Mouse (Mus musculus) forebrain, embryonic 16.5 days (tissue): ENCODE measurements around the gene Gnai2. TPM values are rescaled to one million over a fixed set of nuclear protein-coding genes. Genes with fewer than 3 reads are reported as not detected.

ENCODE experiments used
- ATAC-seq: fragments of 200-750 bp; cut with Nextera tagmentation; 2 replicates; pipeline ENCODE4 v1.8.0; 2017; ENCODE audit warnings: mild to moderate bottlenecking, moderate library complexity
- H3K27ac ChIP-seq: fragments of 300-500 bp; sonication (generic); 2 replicates; pipeline ENCODE4 v1.5.1; 2014; ENCODE audit warnings: low read length, control low read depth
- H3K27me3 ChIP-seq: fragments of 300-500 bp; sonication (generic); replicated peaks from 2 replicates; pipeline ENCODE4 v1.6.1; 2014; ENCODE audit warnings: low read length; ENCODE audit not compliant: control insufficient read depth, insufficient read depth
- H3K36me3 ChIP-seq: fragments of 300-500 bp; sonication (generic); 2 replicates; pipeline ENCODE4 v1.6.1; 2014; ENCODE audit not compliant: control insufficient read depth, insufficient read depth
- H3K4me1 ChIP-seq: fragments of 300-500 bp; sonication (generic); replicated peaks from 2 replicates; pipeline ENCODE4 v1.6.1; 2014; ENCODE audit warnings: low read length; ENCODE audit not compliant: control insufficient read depth, insufficient read depth
- H3K4me2 ChIP-seq: fragments of 300-500 bp; sonication (generic); 2 replicates; pipeline ENCODE4 v1.6.1; 2014; ENCODE audit warnings: mild to moderate bottlenecking, low read length, control low read depth
- H3K4me3 ChIP-seq: fragments of 300-500 bp; sonication (generic); replicated peaks from 2 replicates; pipeline ENCODE4 v1.5.1; 2014; ENCODE audit warnings: mild to moderate bottlenecking, low read length, control low read depth
- H3K9ac ChIP-seq: fragments of 300-500 bp; sonication (generic); replicated peaks from 2 replicates; pipeline ENCODE4 v1.6.1; 2014; ENCODE audit warnings: low read depth, low read length, control low read depth
- H3K9me3 ChIP-seq: fragments of 300-500 bp; sonication (generic); 2 replicates; pipeline ENCODE4 v1.6.1; 2016; ENCODE audit warnings: low read length; ENCODE audit not compliant: control insufficient read depth
- WGBS: fragments of 180-500 bp; shearing (Covaris S2); extraction: QIAGEN DNeasy Blood & Tissue Kit; methylation state at CpG from one replicate; pipeline ENCODE4 v1.1.7; 2014; 5-methylcytosine and 5-hydroxymethylcytosine counted together
- polyA plus RNA-seq: library from polyadenylated mRNA; unstranded; fragments of >200 nt; fragmentation: Nextera tagmentation; extraction: Ambion mirVana; gene quantifications from 2 replicates; pipeline ENCODE4 v1.2.1, GENCODE M21; 2015

The Gnai2 gene
- polyA plus RNA-seq, 1 experiment from 2014 or later = 299 TPM

DNA sequence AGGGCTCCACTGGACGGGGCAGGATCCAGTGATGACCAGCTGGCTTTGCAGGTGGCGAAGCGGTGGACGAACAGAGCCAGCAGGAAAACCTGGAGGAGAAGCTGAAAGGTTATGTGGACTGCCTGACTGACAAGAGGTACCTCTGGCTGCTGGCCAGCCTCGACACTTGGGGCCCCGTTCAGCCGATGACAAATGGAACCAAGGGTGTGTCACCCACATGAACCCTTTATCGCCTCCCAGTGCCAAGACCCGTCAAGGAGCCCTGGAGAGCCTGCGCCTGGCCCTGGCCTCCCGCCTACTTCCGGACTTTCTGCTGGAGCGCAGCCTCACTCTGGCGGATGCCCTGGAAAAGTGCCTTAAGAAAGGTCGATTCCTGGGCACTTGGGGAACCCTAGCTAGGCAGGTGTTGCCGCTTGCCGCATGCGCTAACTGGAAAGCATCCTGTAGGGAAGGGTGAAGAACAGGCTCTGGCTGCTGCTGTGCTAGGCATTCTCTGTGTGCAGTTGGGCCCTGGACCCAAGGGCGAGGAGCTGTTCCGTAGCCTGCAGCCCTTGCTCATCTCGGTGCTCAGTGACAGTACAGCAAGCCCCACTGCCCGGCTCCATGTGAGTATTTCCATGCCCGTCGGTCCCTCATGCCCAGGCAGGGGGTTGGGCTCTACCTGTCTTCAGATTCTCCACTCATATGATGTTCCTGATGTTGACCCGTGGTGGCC lies 45.0 kb downstream of the Gnai2 start:
- H3K4me3 ChIP-seq = no peak overlapping the region
- H3K9ac ChIP-seq = no peak overlapping the region
- H3K27me3 ChIP-seq = no peaks in the 10 kb centered on the region
- H3K36me3 ChIP-seq = peaks cover 5% of the 10 kb centered on the region
- no peak for ATAC-seq
- 86% methylated on average over 25 of the region's 25 CpGs for WGBS
- H3K9me3 ChIP-seq = no peaks in the 10 kb centered on the region
- no peak overlapping the region for H3K27ac ChIP-seq
- peaks cover 11% of the 10 kb centered on the region for H3K4me1 ChIP-seq
- H3K4me2 ChIP-seq = no peak overlapping the region

DNA sequence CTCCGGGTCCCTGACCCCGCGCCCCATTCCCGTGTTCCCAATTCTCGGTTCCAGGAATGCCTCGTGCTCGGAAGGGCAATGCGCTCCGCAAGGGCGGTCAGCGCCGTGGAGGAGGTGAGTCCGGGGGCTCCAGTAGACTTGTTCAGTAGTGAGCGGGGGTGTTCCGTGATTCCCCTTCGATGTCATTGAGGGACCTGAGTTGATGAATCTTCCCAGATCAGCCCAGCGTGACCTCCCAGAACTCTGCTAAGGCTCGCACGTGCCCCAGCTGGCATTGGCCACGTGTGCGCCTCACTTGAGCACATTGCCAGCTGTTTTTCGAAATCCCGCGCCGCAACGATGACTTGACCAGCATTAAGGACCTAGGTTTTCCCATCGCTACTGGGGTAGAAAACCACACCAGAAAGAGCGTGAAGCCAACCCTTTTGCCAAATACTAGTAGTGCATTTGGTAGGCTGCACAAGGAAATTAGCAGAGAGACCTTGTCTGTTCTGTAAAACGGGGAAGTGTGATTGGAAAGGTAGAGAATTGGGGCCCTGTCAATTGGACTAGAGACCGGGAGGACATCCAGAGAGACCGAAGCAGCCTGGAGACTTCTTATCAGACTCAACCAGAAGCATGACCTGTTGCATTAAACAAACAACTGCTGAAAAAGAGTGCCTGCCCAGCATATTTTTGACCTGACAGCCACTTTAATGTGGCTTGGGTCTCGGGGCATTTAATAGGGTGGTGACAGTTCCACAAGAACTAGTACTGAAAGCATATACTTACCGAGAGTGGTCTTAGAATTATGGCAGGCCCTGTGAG lies 47.1 kb downstream of the Gnai2 start:
- peak overlapping the region; percentile 96 for H3K4me2 ChIP-seq
- peak overlapping the region; percentile 71 for H3K9ac ChIP-seq
- peak overlapping the region; percentile 87 for H3K4me3 ChIP-seq
- H3K27ac ChIP-seq = no peak overlapping the region
- H3K4me1 ChIP-seq = peaks cover 11% of the 10 kb centered on the region
- H3K27me3 ChIP-seq = no peaks in the 10 kb centered on the region
- WGBS = 5% methylated on average over 33 of the region's 33 CpGs
- peaks cover 5% of the 10 kb centered on the region for H3K36me3 ChIP-seq
- ATAC-seq = no peak
- H3K9me3 ChIP-seq = no peaks in the 10 kb centered on the region

DNA sequence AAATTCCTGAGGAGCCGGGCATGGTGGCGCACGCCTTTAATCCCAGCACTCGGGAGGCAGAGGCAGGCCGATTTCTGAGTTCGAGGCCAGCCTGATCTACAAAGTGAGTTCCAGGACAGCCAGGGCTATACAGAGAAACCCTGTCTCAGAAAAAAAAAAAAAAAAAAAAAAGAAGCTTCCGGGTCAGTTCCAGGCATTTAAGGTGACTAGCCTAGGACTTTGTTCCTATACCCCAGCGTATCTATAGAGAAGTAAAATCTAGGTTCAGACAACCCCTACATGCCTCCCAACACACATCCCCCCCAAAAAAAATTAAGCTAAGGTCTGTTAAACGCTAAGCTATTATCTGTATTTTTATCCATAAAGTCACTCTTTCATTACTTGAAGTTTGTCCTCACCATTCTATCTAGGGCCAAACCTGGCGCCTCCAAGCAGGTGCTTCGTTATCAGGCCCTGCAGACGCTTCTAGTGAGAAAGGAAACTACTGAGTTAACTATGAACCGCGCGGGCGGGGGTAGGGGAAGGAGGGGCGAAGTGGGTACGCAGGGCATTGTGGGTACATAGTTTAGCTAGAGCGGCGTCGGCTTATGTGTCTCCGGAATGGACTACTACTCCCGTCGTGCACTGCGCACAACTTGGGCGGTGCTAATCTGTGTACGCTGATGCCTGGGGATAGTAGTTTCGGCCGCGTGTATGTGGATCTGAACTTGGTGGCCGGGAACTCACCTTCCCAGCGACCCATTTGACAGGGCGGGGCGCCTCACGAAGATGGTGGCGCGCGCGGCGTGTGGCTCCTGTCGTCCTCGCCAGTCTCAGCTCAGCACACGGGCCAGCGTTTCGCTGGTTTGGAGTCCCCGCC lies 48.0 kb downstream of the Gnai2 start, which contains the start of gene Ifrd2:
Gene Ifrd2, plus strand, starts transcription at position 669 of the 859 bp plus-strand sequence.
- Histone ChIP-seq H3K4me3 (peak within 1 kb of the TSS; percentile 87), H3K9ac (peak within 1 kb of the TSS; percentile 71), H3K27ac (no peak within 1 kb of the TSS), H3K27me3 (no peaks in the 10 kb centered on the region), H3K36me3 (peaks cover 5% of the 10 kb centered on the region), H3K4me2 (peak within 1 kb of the TSS; percentile 96), H3K4me1 (peaks cover 11% of the 10 kb centered on the region), H3K9me3 (no peaks in the 10 kb centered on the region)
- ATAC-seq = peak; percentile 99
- WGBS = 14% methylated on average over 46 of the region's 46 CpGs

DNA sequence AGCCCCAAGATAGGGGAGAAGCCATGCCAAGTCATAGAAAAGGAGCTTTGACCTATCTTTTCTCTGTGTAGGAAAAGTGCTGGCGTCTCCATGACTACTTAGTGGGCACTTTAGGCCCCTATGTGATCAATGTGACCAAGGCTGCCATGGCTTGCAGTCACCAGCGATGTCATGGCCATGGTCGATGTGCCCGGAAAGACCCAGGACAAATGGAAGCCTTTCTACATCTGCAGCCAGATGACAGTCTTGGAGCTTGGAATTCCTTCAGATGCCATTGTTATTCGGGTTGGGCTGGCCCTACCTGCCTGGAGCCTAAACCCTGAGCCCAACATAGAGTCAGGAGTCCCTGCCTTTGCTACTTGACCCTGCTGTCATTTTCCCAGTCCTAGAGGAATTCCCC lies 48.7 kb downstream of the Gnai2 start:
- no peak overlapping the region for H3K4me2 ChIP-seq
- H3K9ac ChIP-seq = no peak overlapping the region
- H3K9me3 ChIP-seq = no peaks in the 10 kb centered on the region
- no peaks in the 10 kb centered on the region for H3K27me3 ChIP-seq
- no peak overlapping the region for H3K4me3 ChIP-seq
- H3K27ac ChIP-seq = no peak overlapping the region
- 90% methylated on average over 5 of the region's 5 CpGs for WGBS
- no peak for ATAC-seq
- peaks cover 17% of the 10 kb centered on the region for H3K4me1 ChIP-seq
- no peaks in the 10 kb centered on the region; the same call in 1 of the 2 replicates for H3K36me3 ChIP-seq

DNA sequence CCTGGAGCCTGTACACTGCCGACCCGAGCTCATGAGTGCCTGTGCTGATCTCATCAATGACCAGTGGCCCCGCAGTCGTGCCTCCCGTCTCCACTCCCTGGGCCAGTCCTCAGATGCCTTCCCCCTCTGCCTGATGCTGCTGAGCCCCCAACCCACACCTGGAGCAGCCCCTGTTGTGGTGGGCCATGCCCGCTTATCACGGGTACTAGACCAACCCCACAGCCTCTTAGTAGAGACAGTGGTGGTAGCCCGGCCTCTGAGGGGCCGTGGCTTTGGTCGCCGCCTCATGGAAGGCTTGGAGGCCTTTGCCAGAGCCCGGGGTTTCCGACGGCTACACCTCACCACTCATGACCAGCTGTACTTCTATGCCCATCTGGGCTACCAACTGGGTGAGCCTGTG lies 52.0 kb downstream of the Gnai2 start:
- Histone ChIP-seq H3K9ac (no peak overlapping the region), H3K27me3 (no peaks in the 10 kb centered on the region), H3K4me1 (peaks cover 32% of the 10 kb centered on the region), H3K27ac (no peak overlapping the region), H3K36me3 (no peaks in the 10 kb centered on the region), H3K4me2 (no peak overlapping the region), H3K4me3 (no peak overlapping the region), H3K9me3 (no peaks in the 10 kb centered on the region)
- WGBS = 89% methylated on average over 14 of the region's 14 CpGs
- ATAC-seq = no peak

DNA sequence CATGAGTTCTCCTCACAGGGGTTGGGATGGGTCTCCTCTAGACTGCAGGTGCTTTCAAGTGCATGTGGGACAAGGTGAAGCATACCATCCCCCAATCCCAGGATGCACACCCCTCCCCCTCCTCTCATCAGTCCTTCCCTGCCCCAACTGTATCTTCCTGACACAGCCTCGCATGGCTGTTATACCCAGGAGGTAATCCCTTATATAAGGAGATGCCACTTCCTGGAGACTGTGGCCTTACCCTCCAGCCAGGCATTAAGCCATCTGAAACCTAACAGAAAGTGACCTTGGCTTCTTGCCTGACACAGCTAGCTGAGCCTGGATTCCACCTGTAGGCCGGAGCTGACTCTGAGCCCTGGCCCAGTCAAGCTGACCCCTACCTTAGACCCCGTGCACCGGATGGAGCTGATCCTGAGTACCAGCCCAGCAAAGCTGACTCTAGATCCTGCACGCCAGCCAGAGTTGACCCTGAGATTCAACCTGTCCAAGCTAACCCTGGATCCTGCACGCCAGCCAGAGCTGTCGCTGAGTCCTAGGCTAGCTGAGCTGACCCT lies 52.6 kb downstream of the Gnai2 start:
- Histone ChIP-seq H3K4me2 (no peak overlapping the region), H3K9me3 (no peaks in the 10 kb centered on the region), H3K36me3 (no peaks in the 10 kb centered on the region), H3K27me3 (no peaks in the 10 kb centered on the region), H3K27ac (no peak overlapping the region), H3K9ac (no peak overlapping the region), H3K4me1 (peaks cover 29% of the 10 kb centered on the region), H3K4me3 (no peak overlapping the region)
- whole genome bisulfite sequencing = 88% methylated on average over 7 of the region's 7 CpGs
- no peak for ATAC-seq

DNA sequence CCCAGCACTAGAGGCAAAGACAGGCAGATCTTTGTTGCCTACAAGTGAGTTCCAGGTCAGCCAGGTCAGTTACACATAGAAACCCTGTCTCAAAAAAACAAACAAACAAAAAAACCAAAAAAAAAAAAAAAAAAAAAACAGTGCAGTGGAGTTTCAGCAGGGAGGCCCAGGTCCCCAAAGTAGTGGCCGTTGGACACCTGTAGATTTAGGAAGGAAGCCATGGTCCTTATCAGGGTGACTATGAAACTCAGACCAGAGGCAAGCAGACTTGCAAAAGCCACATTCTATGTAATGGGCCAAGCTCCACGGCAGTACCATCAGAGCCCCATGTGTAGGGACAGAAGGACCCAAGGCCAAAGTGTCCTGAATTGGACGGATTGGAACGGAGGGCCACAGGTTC lies 53.6 kb downstream of the Gnai2 start:
- H3K9ac ChIP-seq = no peak overlapping the region
- no peak overlapping the region for H3K27ac ChIP-seq
- 77% methylated on average over 4 of the region's 4 CpGs for WGBS
- peaks cover 29% of the 10 kb centered on the region for H3K4me1 ChIP-seq
- H3K36me3 ChIP-seq = no peaks in the 10 kb centered on the region
- ATAC-seq = no peak
- H3K27me3 ChIP-seq = no peaks in the 10 kb centered on the region
- H3K4me2 ChIP-seq = peak overlapping the region; percentile 99
- peak overlapping the region; percentile 74 for H3K4me3 ChIP-seq
- H3K9me3 ChIP-seq = no peaks in the 10 kb centered on the region

DNA sequence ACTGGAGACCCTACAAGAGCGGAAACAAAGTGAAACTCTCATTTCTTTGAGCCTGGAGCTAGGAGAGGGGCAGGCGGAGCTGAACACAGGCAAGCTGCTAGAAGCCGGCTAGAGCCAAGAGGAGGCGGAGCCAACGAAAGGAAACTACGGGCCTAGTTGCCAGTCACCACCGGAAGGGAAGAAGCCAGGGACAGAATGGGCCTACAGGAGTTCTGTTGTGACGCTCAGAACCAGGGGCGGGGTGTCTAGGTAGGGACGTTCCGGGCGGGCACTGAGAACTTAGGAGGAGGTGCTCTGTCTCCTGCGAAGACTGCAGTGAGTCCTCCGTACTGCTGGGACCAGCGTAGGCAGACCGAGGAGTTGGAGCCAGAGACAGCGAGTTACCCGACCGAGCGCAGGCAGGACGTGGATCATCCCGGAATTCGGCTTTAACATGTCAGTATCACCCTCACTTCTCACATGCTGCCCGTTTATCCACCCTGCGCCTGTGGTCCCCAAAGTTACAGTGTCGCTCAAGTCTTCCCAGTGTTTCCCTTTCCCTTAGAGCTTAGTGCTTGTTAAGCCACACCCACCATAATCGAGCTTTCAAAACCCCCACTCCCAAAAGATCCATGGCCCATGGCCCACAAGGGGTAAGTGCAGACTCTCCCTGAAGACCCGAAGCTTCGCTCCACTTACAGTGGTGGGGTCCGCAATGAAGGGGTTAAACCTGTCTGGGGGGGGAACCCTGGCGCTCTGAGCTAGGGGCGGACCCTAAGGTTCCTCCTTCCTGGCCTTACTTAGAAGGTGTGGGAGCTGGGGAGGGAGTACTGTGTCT lies 54.5 kb downstream of the Gnai2 start, which contains the start of gene Hyal3:
Gene Hyal3, plus strand, starts transcription at position 318 of the 817 bp plus-strand sequence.
- peak within 1 kb of the TSS; percentile 99 for H3K4me2 ChIP-seq
- H3K36me3 ChIP-seq = no peaks in the 10 kb centered on the region
- H3K27ac ChIP-seq = peak within 1 kb of the TSS; percentile 92
- peaks cover 29% of the 10 kb centered on the region for H3K4me1 ChIP-seq
- peak; percentile 86 for ATAC-seq
- no peaks in the 10 kb centered on the region for H3K27me3 ChIP-seq
- WGBS = under 1% methylated on average over 32 of the region's 32 CpGs
- peak within 1 kb of the TSS; percentile 74 for H3K4me3 ChIP-seq
- no peaks in the 10 kb centered on the region for H3K9me3 ChIP-seq
- peak within 1 kb of the TSS; percentile 84 for H3K9ac ChIP-seq
